Mouse (Mus musculus) CD8-positive naive resting alpha-beta T cell, adult 2 months (primary cell): ENCODE data around the gene Gm11758.
"Not testable (repeated sequence)": the region's sequence is repeated elsewhere in the genome, so short reads cannot be mapped to it uniquely, and the experiment has no call there.

ENCODE experiments used
- DNase-seq, 2 experiments: peaks; one replicate each; pipeline ENCODE4 v3.0.0; 2022; ENCODE audit warnings: low read depth in 2 of 2, low spot score in 2 of 2

Gm11758 gene

DNA sequence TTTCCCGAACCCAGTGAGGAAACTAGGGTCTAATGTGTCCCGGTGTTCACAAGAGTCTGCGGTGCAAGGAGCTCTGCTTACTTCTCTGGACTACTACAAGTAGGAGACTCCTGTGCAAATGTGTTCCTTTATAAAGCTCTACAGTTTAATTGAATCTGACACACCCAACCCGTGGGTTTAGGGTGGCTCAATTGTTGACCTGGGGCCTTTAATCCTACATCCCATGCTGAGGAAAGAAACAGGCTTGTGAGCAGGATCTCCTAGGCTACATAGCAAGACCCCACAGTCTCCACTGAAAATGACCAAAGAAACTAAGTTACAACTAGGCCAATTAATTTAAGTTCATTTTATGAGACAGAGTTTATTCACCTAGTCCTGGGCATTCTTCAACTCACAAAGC is at the start of gene Gm11758:
TSS of gene Gm11758 (minus strand) at position 101 of the 400 bp plus-strand sequence.
- DNase-seq, result not testable (repeated sequence)

DNA sequence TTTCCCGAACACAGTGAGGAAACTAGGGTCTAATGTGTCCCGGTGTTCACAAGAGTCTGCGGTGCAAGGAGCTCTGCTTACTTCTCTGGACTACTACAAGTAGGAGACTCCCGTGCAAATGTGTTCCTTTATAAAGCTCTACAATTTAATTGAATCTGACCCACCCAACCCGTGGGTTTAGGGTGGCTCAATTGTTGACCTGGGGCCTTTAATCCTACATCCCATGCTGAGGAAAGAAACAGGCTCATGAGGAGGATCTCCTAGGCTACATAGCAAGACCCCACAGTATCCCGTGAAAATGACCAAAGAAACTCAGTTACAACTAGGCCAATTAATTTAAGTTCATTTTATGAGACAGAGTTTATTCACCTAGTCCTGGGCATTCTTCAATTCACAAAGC is 44.6 kb upstream of the Gm11758 start, which contains the start of gene Gm11756:
TSS of gene Gm11756 (minus strand) at position 101 of the 400 bp plus-strand sequence.
- not testable (repeated sequence) for DNase-seq

DNA sequence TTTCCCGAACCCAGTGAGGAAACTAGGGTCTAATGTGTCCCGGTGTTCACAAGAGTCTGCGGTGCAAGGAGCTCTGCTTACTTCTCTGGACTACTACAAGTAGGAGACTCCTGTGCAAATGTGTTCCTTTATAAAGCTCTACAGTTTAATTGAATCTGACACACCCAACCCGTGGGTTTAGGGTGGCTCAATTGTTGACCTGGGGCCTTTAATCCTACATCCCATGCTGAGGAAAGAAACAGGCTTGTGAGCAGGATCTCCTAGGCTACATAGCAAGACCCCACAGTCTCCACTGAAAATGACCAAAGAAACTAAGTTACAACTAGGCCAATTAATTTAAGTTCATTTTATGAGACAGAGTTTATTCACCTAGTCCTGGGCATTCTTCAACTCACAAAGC is 29.8 kb upstream of the Gm11758 start, which contains the start of gene Gm13871:
TSS of gene Gm13871 (minus strand) at position 101 of the 400 bp plus-strand sequence.
- not testable (repeated sequence) for DNase-seq

DNA sequence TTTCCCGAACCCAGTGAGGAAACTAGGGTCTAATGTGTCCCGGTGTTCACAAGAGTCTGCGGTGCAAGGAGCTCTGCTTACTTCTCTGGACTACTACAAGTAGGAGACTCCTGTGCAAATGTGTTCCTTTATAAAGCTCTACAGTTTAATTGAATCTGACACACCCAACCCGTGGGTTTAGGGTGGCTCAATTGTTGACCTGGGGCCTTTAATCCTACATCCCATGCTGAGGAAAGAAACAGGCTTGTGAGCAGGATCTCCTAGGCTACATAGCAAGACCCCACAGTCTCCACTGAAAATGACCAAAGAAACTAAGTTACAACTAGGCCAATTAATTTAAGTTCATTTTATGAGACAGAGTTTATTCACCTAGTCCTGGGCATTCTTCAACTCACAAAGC is 14.9 kb upstream of the Gm11758 start, which contains the start of gene Gm11757:
TSS of gene Gm11757 (minus strand) at position 101 of the 400 bp plus-strand sequence.
- DNase-seq, result not testable (repeated sequence)

DNA sequence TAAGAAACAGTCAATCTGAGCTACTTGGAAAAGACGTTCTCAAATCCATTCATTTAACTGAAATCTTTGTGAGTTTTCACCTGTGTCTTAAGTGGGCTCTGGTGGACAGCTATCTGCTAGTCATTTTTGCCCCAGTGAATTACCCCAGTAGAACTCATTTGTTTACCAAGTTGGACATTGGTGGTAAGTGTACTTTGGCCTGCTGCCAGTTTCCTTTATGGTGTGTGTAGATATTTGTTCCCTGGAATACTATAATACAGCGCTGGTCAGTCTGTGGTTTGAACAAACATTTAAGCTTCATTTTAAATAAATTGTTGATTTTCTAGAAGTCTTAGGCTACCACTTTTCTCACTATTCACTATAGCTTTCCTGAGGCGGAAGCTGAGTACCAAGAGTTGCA is 49.5 kb downstream of the Gm11758 start:
- DNase-seq, result no peak
